Mouse (Mus musculus): Measurements from ENCODE around the gene Evi2b. TPM values are rescaled to one million over a fixed set of nuclear protein-coding genes. Genes with fewer than 3 reads are reported as not detected.

Gene Evi2b
- 491 and 513 TPM in 2 replicates for total RNA-seq (2023)

DNA sequence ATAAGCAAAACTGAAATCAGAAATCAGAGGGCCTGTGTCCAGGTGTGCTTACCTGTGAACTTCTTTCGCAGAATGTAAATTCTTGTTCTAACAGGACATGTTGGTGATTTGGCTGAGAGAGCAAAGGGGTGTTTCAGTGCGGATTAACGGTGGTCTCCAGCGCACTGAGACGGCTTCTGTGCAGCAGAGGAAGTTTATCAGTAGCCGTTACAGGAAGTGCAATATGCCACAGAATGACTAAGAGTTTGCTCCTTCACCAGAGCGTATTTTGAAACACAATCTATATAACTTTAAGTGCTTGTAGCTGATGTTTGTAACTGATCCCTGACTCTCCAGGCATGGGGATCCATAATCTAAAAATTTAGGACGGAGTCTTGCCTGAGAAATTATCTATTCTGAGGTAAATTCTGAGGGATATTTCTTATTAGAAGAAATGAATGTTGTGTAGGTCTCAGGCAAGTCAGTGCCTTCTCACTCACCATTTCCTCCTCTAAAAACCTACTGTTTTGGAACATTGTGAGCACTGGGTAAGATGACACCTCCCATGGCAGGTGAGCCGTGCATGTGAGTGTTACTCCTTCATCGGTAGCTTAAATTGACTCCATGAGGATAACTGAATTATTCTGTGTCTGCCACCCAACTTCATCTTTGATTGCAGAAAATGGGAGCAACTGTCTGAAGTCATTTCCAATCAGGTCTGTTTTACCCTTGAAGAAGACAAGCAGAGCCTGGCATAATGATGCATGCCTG is at the start of gene Evi2b:
Evi2b (minus strand) TSS at position 203 of the 750 bp plus-strand sequence.

DNA sequence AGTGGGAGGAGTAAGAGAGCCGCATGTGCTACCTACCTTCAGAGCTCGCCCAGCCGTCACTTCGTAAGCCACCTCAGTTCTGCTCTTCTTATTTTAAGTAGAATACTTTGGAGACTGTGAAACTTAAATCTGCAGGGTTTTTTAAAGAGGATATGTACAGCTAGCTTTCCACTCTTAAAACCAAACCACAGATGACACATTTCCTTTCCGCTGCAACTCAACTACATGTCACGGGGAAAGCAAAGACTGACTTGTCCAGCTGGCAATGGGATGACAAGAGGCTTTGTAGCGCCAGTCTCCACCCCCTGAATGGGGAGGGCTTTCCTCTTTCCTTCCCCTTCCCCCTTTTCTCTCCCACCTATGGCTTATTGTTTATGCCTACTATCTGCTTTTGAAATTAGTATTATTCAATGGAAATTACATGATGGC is 6.8 kb upstream of the Evi2b start, which contains the start of the genes Evi2 and Evi2a:
Evi2 (minus strand) TSS at position 257 of the 429 bp plus-strand sequence.
Evi2a (minus strand) TSS at position 277 of the 429 bp plus-strand sequence.

DNA sequence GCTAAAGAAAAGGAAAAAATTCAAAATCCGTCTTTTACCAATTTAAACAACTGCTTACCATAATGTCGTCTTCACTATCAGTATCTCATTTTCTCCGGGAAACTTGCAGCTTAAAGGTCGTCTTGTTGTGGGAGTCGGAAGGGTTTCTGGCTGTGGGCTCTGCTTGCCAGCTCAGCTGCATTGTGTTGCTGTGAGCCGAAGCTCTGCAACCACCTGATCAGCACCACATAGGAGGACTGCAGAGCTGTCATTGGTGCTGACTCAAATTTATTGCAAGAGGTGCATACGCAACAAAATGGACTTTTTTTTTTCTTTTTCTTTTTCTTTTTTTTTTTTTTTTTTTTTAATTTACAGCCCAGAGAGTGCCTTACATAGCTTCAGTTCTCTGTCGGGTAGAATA is 19.7 kb downstream of the Evi2b start, which contains the start of gene Omg:
Omg (minus strand) TSS at position 240 of the 400 bp plus-strand sequence.

Other genes starting within 250 kb of the Evi2b start
- gene Gm9964, start 226.9 kb downstream of the Evi2b start, total RNA-seq (2023) = 0.77 and 4.8 TPM in 2 replicates
- gene Nf1, start 184.1 kb downstream of the Evi2b start, total RNA-seq (2023) = 31.6 and 35.4 TPM in 2 replicates
- 0.88 and 1.3 TPM in 2 replicates for gene Omg, start 19.7 kb downstream of the Evi2b start, total RNA-seq (2023)
- gene Evi2, start 6.8 kb upstream of the Evi2b start, total RNA-seq (2023) = 23.8 and 30.0 TPM in 2 replicates
- gene Evi2a, start 6.8 kb upstream of the Evi2b start, total RNA-seq (2023) = 123 and 144 TPM in 2 replicates
- 45.0 and 62.8 TPM in 2 replicates for gene Rab11fip4, start 67.5 kb upstream of the Evi2b start, total RNA-seq (2023)